Mouse (Mus musculus): Measurements from ENCODE around the gene Wdfy3. TPM values are rescaled to one million over a fixed set of nuclear protein-coding genes. Genes with fewer than 3 reads are reported as not detected.
"Not testable (repeated sequence)": the region's sequence is repeated elsewhere in the genome, so short reads cannot be mapped to it uniquely, and the experiment has no call there.

The Wdfy3 gene
- polyA plus RNA-seq, 1 experiment from 2014 or later = 15.1 TPM

- H3K36me3 ChIP-seq (ENCODE audit: control insufficient read depth, insufficient read depth, low read length) = peaks cover 85% of the 10 kb centered on the region
- no peak for ATAC-seq (ENCODE audit: insufficient number of reproducible peaks, insufficient read depth, low FRiP score, low read depth)
- 89% methylated on average over 11 of the region's 11 CpGs for WGBS
These were observed 146.0 kb downstream of the Wdfy3 start for GRCm38 (mm10) chr5:101923710-101924109.

DNA sequence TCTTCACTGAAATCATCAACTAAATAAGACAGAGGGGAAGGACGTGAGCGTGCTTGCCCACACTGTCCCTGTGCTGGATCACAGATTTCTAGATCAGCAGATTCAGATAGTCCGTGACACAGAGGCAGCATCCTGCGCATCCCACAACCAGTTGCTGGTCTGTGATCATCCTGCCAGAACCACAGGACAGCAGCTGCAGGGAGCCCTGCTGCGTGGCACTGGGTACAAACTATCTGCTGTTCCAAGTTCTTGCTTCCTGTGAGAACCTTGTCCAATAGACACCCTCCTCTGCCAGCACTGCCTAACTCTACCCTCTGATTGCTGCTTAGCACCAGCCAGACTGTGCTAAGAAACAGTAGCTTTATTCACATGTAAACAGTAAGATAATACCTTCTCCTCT lies 150.2 kb downstream of the Wdfy3 start:
- H3K4me1 ChIP-seq (ENCODE audit: control insufficient read depth in 2 of 2, insufficient read depth in 2 of 2, low read length in 2 of 2) = no peaks in the 10 kb centered on the region
- WGBS = 94% methylated on average over 5 of the region's 5 CpGs
- ATAC-seq (ENCODE audit: insufficient number of reproducible peaks, insufficient read depth, low FRiP score, low read depth) = no peak
- no peak overlapping the region for H3K9ac ChIP-seq (ENCODE audit: low read length)
- peaks cover 95% of the 10 kb centered on the region for H3K36me3 ChIP-seq (ENCODE audit: control insufficient read depth, insufficient read depth, low read length)
- no peak overlapping the region for H3K4me2 ChIP-seq (ENCODE audit: low read length)
- H3K27ac ChIP-seq (replicated peaks in 1 of 2; ENCODE audit: control insufficient read depth in 1 of 2, insufficient read depth in 1 of 2, low read depth in 2 of 2, low read length in 2 of 2) = no peak overlapping the region
- H3K9me3 ChIP-seq (ENCODE audit: control insufficient read depth, low read length) = no peaks in the 10 kb centered on the region
- no peaks in the 10 kb centered on the region for H3K27me3 ChIP-seq (ENCODE audit: control insufficient read depth, insufficient read depth, low read length)
- H3K4me3 ChIP-seq (ENCODE audit: control insufficient read depth in 1 of 2, insufficient read depth in 1 of 2, low read depth in 1 of 2, low read length in 2 of 2) = no peak overlapping the region

More at GRCm38 (mm10) chr5:101923710-101924109, 146.0 kb downstream of the Wdfy3 start:
- Histone ChIP-seq H3K27ac (replicated peaks in 1 of 2; ENCODE audit: control insufficient read depth in 1 of 2, insufficient read depth in 1 of 2, low read depth in 2 of 2, low read length in 2 of 2) (no peak overlapping the region), H3K9ac (ENCODE audit: low read length) (no peak overlapping the region), H3K9me3 (ENCODE audit: control insufficient read depth, low read length) (no peaks in the 10 kb centered on the region), H3K4me1 (ENCODE audit: control insufficient read depth in 2 of 2, insufficient read depth in 2 of 2, low read length in 2 of 2) (0 out of 4 replicates have a peak, but pooled peaks cover 0 to 2% of the 10 kb centered on the region in 2 experiments), H3K27me3 (ENCODE audit: control insufficient read depth, insufficient read depth, low read length) (no peaks in the 10 kb centered on the region), H3K4me2 (ENCODE audit: low read length) (no peak overlapping the region), H3K4me3 (ENCODE audit: control insufficient read depth in 1 of 2, insufficient read depth in 1 of 2, low read depth in 1 of 2, low read length in 2 of 2) (no peak overlapping the region)

DNA sequence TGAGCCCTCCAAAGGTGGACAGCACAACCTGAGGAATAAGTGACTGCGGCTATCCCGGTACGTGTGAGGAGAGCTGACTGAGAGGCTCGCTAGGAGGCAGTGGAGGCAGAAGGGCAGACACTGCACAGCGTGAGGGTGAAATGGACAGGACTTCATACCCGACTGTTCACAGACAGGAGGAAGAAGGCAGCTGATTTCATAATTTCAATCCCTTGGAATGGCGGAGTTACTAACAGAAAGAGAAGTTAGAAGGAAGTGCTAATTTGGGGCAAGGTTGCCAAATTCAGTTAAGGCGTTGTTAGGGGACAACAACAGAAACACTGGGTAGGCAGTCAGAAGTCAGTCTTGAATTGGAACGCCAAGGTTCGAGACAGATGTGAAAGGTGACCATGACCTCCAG lies 160.3 kb downstream of the Wdfy3 start:
- WGBS = 95% methylated on average over 10 of the region's 10 CpGs
- no peak for ATAC-seq (ENCODE audit: insufficient number of reproducible peaks, insufficient read depth, low FRiP score, low read depth)
- H3K9ac ChIP-seq (ENCODE audit: low read length) = no peak overlapping the region
- no peaks in the 10 kb centered on the region for H3K27me3 ChIP-seq (ENCODE audit: control insufficient read depth, insufficient read depth, low read length)
- peaks cover 94% of the 10 kb centered on the region for H3K36me3 ChIP-seq (ENCODE audit: control insufficient read depth, insufficient read depth, low read length)
- H3K27ac ChIP-seq (replicated peaks in 1 of 2; ENCODE audit: control insufficient read depth in 1 of 2, insufficient read depth in 1 of 2, low read depth in 2 of 2, low read length in 2 of 2) = no peak overlapping the region
- H3K4me2 ChIP-seq (ENCODE audit: low read length) = no peak overlapping the region
- no peak overlapping the region for H3K4me3 ChIP-seq (ENCODE audit: control insufficient read depth in 1 of 2, insufficient read depth in 1 of 2, low read depth in 1 of 2, low read length in 2 of 2)
- H3K9me3 ChIP-seq (ENCODE audit: control insufficient read depth, low read length) = no peaks in the 10 kb centered on the region
- H3K4me1 ChIP-seq (ENCODE audit: control insufficient read depth in 2 of 2, insufficient read depth in 2 of 2, low read length in 2 of 2) = no peaks in the 10 kb centered on the region

- H3K27me3 ChIP-seq (ENCODE audit: control insufficient read depth, insufficient read depth, low read length) = no peaks in the 10 kb centered on the region
- no peaks in the 10 kb centered on the region for H3K9me3 ChIP-seq (ENCODE audit: control insufficient read depth, low read length)
- 96% methylated on average over 3 of the region's 3 CpGs for WGBS
- H3K4me1 ChIP-seq (ENCODE audit: control insufficient read depth in 2 of 2, insufficient read depth in 2 of 2, low read length in 2 of 2) = no peaks in the 10 kb centered on the region
- H3K27ac ChIP-seq (replicated peaks in 1 of 2; ENCODE audit: control insufficient read depth in 1 of 2, insufficient read depth in 1 of 2, low read depth in 2 of 2, low read length in 2 of 2) = no peak overlapping the region
- no peak overlapping the region for H3K4me3 ChIP-seq (ENCODE audit: control insufficient read depth in 1 of 2, insufficient read depth in 1 of 2, low read depth in 1 of 2, low read length in 2 of 2)
- H3K36me3 ChIP-seq (ENCODE audit: control insufficient read depth, insufficient read depth, low read length) = peaks cover 93% of the 10 kb centered on the region
- no peak overlapping the region for H3K9ac ChIP-seq (ENCODE audit: low read length)
- no peak for ATAC-seq (ENCODE audit: insufficient number of reproducible peaks, insufficient read depth, low FRiP score, low read depth)
- no peak overlapping the region for H3K4me2 ChIP-seq (ENCODE audit: low read length)
These were observed 164.1 kb downstream of the Wdfy3 start for GRCm38 (mm10) chr5:101905624-101906023.

DNA sequence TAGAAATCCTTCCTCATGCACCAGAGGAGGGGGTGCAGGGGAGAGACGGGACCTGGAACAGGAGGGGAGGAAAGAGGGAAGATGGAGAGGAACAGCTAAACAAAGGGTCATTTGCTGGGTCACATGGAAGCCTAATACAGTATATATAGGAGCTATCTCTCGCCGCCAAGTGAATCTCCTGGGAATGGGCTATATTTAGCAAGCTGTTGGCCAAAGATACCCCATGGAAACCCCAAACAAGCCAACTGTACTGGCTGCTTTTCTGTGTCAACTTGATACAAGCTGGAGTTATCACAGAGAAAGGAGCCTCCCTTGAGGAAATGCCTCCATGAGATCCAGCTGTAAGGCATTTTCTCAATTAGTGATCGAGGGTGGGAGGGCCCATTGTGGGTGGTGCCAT lies 164.9 kb downstream of the Wdfy3 start:
- H3K4me1 ChIP-seq (ENCODE audit: control insufficient read depth in 2 of 2, insufficient read depth in 2 of 2, low read length in 2 of 2); H3K4me3 ChIP-seq (ENCODE audit: control insufficient read depth in 1 of 2, insufficient read depth in 1 of 2, low read depth in 1 of 2, low read length in 2 of 2); H3K9me3 ChIP-seq (ENCODE audit: control insufficient read depth, low read length); ATAC-seq (ENCODE audit: insufficient number of reproducible peaks, insufficient read depth, low FRiP score, low read depth); H3K9ac ChIP-seq (ENCODE audit: low read length); H3K27me3 ChIP-seq (ENCODE audit: control insufficient read depth, insufficient read depth, low read length); H3K4me2 ChIP-seq (ENCODE audit: low read length); H3K27ac ChIP-seq (replicated peaks in 1 of 2; ENCODE audit: control insufficient read depth in 1 of 2, insufficient read depth in 1 of 2, low read depth in 2 of 2, low read length in 2 of 2): not testable (repeated sequence)
- H3K36me3 ChIP-seq (ENCODE audit: control insufficient read depth, insufficient read depth, low read length) = peaks cover 92% of the 10 kb centered on the region
- 36% methylated on average over 4 of the region's 4 CpGs for WGBS

- Histone ChIP-seq H3K27me3 (ENCODE audit: control insufficient read depth, insufficient read depth, low read length) (no peaks in the 10 kb centered on the region), H3K27ac (replicated peaks in 1 of 2; ENCODE audit: control insufficient read depth in 1 of 2, insufficient read depth in 1 of 2, low read depth in 2 of 2, low read length in 2 of 2) (no peak overlapping the region), H3K36me3 (ENCODE audit: control insufficient read depth, insufficient read depth, low read length) (peaks cover 91% of the 10 kb centered on the region), H3K4me2 (ENCODE audit: low read length) (no peak overlapping the region), H3K9ac (ENCODE audit: low read length) (no peak overlapping the region), H3K9me3 (ENCODE audit: control insufficient read depth, low read length) (no peaks in the 10 kb centered on the region), H3K4me3 (ENCODE audit: control insufficient read depth in 1 of 2, insufficient read depth in 1 of 2, low read depth in 1 of 2, low read length in 2 of 2) (no peak overlapping the region), H3K4me1 (ENCODE audit: control insufficient read depth in 2 of 2, insufficient read depth in 2 of 2, low read length in 2 of 2) (no peaks in the 10 kb centered on the region)
- no peak for ATAC-seq (ENCODE audit: insufficient number of reproducible peaks, insufficient read depth, low FRiP score, low read depth)
- 81% methylated on average over 1 of the region's 1 CpGs for WGBS
These were observed 167.0 kb downstream of the Wdfy3 start for GRCm38 (mm10) chr5:101902686-101903085.

DNA sequence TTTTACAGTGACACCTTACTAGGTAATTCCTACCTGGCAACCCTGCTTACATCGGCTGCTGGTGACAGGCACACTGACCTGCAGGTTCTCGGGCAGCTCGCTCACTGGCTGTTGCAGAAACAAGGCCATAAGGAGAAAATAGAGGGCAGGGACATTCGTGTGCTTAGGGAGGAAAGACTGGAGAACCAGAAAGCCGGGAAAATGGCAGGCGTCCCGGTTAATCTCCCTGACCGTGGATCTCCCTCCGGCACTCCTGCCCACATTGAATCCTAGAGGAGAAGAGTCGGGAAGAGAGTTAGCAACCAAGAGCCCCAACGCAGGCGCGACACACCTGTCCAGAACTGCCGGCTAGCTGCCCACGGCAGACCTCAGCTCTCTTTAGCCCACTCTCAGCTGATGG lies 169.7 kb downstream of the Wdfy3 start:
- ATAC-seq (ENCODE audit: insufficient number of reproducible peaks, insufficient read depth, low FRiP score, low read depth) = no peak
- 94% methylated on average over 15 of the region's 15 CpGs for WGBS

DNA sequence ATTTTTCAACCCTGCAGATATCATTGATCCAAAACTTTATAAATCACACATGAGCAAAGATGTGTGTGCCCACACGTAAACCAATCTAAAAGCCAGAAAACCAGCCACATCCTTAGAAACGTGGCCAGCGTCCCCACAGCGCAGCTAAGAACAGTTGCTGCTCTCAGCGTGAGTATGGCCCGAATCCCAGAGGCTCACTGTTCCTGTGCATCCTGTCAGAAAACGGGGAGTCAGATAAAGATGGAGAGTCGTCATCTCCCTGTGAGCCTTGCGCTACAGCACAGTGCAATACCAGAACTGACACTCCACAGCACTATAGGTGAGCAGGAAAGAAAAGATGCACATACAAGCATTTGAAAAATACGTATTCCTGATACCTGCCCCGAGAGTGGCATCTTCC lies 172.9 kb downstream of the Wdfy3 start:
- no peak overlapping the region for H3K4me2 ChIP-seq (ENCODE audit: low read length)
- H3K9ac ChIP-seq (ENCODE audit: low read length) = no peak overlapping the region
- H3K27me3 ChIP-seq (ENCODE audit: control insufficient read depth, insufficient read depth, low read length) = no peaks in the 10 kb centered on the region
- no peak overlapping the region for H3K27ac ChIP-seq (replicated peaks in 1 of 2; ENCODE audit: control insufficient read depth in 1 of 2, insufficient read depth in 1 of 2, low read depth in 2 of 2, low read length in 2 of 2)
- H3K9me3 ChIP-seq (ENCODE audit: control insufficient read depth, low read length) = no peaks in the 10 kb centered on the region
- no peak overlapping the region for H3K4me3 ChIP-seq (ENCODE audit: control insufficient read depth in 1 of 2, insufficient read depth in 1 of 2, low read depth in 1 of 2, low read length in 2 of 2)
- no peaks in the 10 kb centered on the region for H3K4me1 ChIP-seq (ENCODE audit: control insufficient read depth in 2 of 2, insufficient read depth in 2 of 2, low read length in 2 of 2)
- WGBS = 87% methylated on average over 11 of the region's 11 CpGs
- ATAC-seq (ENCODE audit: insufficient number of reproducible peaks, insufficient read depth, low FRiP score, low read depth) = no peak
- peaks cover 93% of the 10 kb centered on the region for H3K36me3 ChIP-seq (ENCODE audit: control insufficient read depth, insufficient read depth, low read length)

More for the DNA sequence above, 169.7 kb downstream of the Wdfy3 start:
- H3K4me2 ChIP-seq (ENCODE audit: low read length) = no peak overlapping the region
- H3K9me3 ChIP-seq (ENCODE audit: control insufficient read depth, low read length) = no peaks in the 10 kb centered on the region
- no peak overlapping the region for H3K4me3 ChIP-seq (ENCODE audit: control insufficient read depth in 1 of 2, insufficient read depth in 1 of 2, low read depth in 1 of 2, low read length in 2 of 2)
- no peaks in the 10 kb centered on the region for H3K4me1 ChIP-seq (ENCODE audit: control insufficient read depth in 2 of 2, insufficient read depth in 2 of 2, low read length in 2 of 2)
- H3K36me3 ChIP-seq (ENCODE audit: control insufficient read depth, insufficient read depth, low read length) = peaks cover 91% of the 10 kb centered on the region
- no peaks in the 10 kb centered on the region for H3K27me3 ChIP-seq (ENCODE audit: control insufficient read depth, insufficient read depth, low read length)
- H3K9ac ChIP-seq (ENCODE audit: low read length) = no peak overlapping the region
- H3K27ac ChIP-seq (replicated peaks in 1 of 2; ENCODE audit: control insufficient read depth in 1 of 2, insufficient read depth in 1 of 2, low read depth in 2 of 2, low read length in 2 of 2) = no peak overlapping the region

Data from heart, embryonic 14.5 days (tissue).